Mouse (Mus musculus) stomach, postnatal 0 days (tissue): Measurements from ENCODE around the gene Myt1l. TPM values are rescaled to one million over a fixed set of nuclear protein-coding genes. Genes with fewer than 3 reads are reported as not detected.
A peak's percentile ranks its signal among the peaks of the same experiment; 100 is the strongest.

Experiments
- ATAC-seq: fragments of 200-750 bp; cut with Nextera tagmentation; 2 replicates; pipeline ENCODE4 v1.8.0; 2017; ENCODE audit not compliant: low FRiP score, low TSS enrichment
- DNase-seq: peaks from one replicate; pipeline ENCODE4 v3.0.0-alpha.2; 2016; ENCODE audit warnings: low spot score
- H3K27ac ChIP-seq: fragments of 300-500 bp; sonication (generic); replicated peaks from 2 replicates; pipeline ENCODE4 v1.5.1; 2014; ENCODE audit warnings: mild to moderate bottlenecking, control low read depth
- H3K27me3 ChIP-seq: fragments of 300-500 bp; sonication (generic); 2 replicates; pipeline ENCODE4 v1.6.1; 2014; ENCODE audit warnings: low read length; ENCODE audit not compliant: control insufficient read depth, insufficient read depth
- H3K36me3 ChIP-seq: fragments of 300-500 bp; sonication (generic); 2 replicates; pipeline ENCODE4 v1.6.1; 2014; ENCODE audit warnings: low read length, mixed read lengths; ENCODE audit not compliant: control insufficient read depth, insufficient read depth
- H3K4me1 ChIP-seq: fragments of 300-500 bp; sonication (generic); replicated peaks from 2 replicates; pipeline ENCODE4 v1.6.1; 2014; ENCODE audit warnings: antibody characterized with exemption; ENCODE audit not compliant: control insufficient read depth, insufficient read depth
- H3K4me2 ChIP-seq: fragments of 300-500 bp; sonication (generic); replicated peaks from 2 replicates; pipeline ENCODE4 v1.6.1; 2014; ENCODE audit warnings: low read depth, mild to moderate bottlenecking, control low read depth, moderate library complexity
- H3K4me3 ChIP-seq: fragments of 300-500 bp; sonication (generic); 2 replicates; pipeline ENCODE4 v1.5.1; 2014; ENCODE audit warnings: low read depth, low read length, control low read depth
- H3K9ac ChIP-seq: fragments of 300-500 bp; sonication (generic); 2 replicates; pipeline ENCODE4 v1.6.1; 2014; ENCODE audit warnings: mild to moderate bottlenecking, low read length, control low read depth, mixed read lengths
- H3K9me3 ChIP-seq: fragments of 300-500 bp; sonication (generic); 2 replicates; pipeline ENCODE4 v1.6.1; 2016; ENCODE audit warnings: low read length; ENCODE audit not compliant: control insufficient read depth
- CTCF ChIP-seq: IDR thresholded peaks from 2 replicates; pipeline ENCODE4 v1.5.1; 2016; ENCODE audit warnings: antibody characterized with exemption, low read depth, mild to moderate bottlenecking, moderate library complexity
- EP300 ChIP-seq: optimal IDR thresholded peaks from 2 replicates; pipeline ENCODE3; 2016; ENCODE audit warnings: antibody characterized with exemption
- WGBS: fragments of 180-500 bp; shearing (Covaris S2); extraction: QIAGEN DNeasy Blood & Tissue Kit; methylation state at CpG from one replicate; pipeline ENCODE4 v1.1.7; 2014; 5-methylcytosine and 5-hydroxymethylcytosine counted together
- polyA plus RNA-seq: library from polyadenylated mRNA; unstranded; fragments of >200 nt; fragmentation: Nextera tagmentation; extraction: Ambion mirVana; gene quantifications from 2 replicates; pipeline ENCODE4 v1.2.1, GENCODE M21; 2015

Myt1l gene
- polyA plus RNA-seq, 1 experiment from 2014 or later, result 0.76 TPM

GRCm38 (mm10) chr12:29789319-29790050, 261.3 kb downstream of the Myt1l start:
- ATAC-seq (peak; percentile 56; the same call in 1 of the 2 replicates), DNase-seq (peak; percentile 17)
- Histone ChIP-seq H3K27me3 (no peaks in the 10 kb centered on the region), H3K4me2 (no peak overlapping the region), H3K4me3 (no peak overlapping the region), H3K27ac (no peak overlapping the region), H3K9me3 (no peaks in the 10 kb centered on the region), H3K9ac (no peak overlapping the region), H3K4me1 (no peaks in the 10 kb centered on the region), H3K36me3 (no peaks in the 10 kb centered on the region)
- TF ChIP-seq CTCF, result no peak
- 29% methylated on average over 16 of the region's 16 CpGs for WGBS

GRCm38 (mm10) chr12:29790051-29790386, 261.8 kb downstream of the Myt1l start:
- no peak overlapping the region for H3K9ac ChIP-seq
- no peaks in the 10 kb centered on the region for H3K36me3 ChIP-seq
- no peak overlapping the region for H3K4me3 ChIP-seq
- TF ChIP-seq EP300 (no peak), CTCF (no peak)
- H3K4me1 ChIP-seq, result no peaks in the 10 kb centered on the region
- H3K4me2 ChIP-seq, result no peak overlapping the region
- no peak overlapping the region for H3K27ac ChIP-seq
- H3K9me3 ChIP-seq, result no peaks in the 10 kb centered on the region
- ATAC-seq (no peak), DNase-seq (no peak)
- 35% methylated on average over 4 of the region's 4 CpGs for WGBS
- H3K27me3 ChIP-seq, result no peaks in the 10 kb centered on the region

DNA sequence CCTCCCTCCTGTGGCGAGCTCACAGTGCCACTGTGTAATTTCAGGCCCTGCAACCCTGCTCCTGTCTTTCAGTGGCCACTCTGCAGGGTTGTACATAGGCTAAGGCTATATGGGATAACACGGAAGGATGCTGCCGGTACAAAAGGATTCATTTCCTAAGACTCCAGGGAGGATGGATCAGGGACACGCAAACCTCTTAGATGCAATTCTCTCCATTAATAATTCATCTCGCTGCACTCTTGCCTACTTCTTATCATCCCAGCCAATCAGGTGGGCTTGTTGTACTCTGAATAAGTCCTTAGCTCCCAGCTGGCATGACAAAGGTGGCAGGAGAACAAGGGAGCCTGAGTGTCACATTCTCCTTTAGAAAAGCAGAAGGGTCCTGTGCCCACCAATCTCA, 264.8 kb downstream of the Myt1l start:
- Histone ChIP-seq H3K36me3 (no peaks in the 10 kb centered on the region), H3K4me2 (no peak overlapping the region), H3K4me1 (no peaks in the 10 kb centered on the region), H3K27ac (no peak overlapping the region), H3K9ac (no peak overlapping the region), H3K4me3 (no peak overlapping the region), H3K9me3 (no peaks in the 10 kb centered on the region), H3K27me3 (no peaks in the 10 kb centered on the region)
- whole genome bisulfite sequencing, result 88% methylated on average over 5 of the region's 5 CpGs
- no peak for ATAC-seq
- TF ChIP-seq EP300, result no peak
- no peak for TF ChIP-seq CTCF
- no peak for DNase-seq

DNA sequence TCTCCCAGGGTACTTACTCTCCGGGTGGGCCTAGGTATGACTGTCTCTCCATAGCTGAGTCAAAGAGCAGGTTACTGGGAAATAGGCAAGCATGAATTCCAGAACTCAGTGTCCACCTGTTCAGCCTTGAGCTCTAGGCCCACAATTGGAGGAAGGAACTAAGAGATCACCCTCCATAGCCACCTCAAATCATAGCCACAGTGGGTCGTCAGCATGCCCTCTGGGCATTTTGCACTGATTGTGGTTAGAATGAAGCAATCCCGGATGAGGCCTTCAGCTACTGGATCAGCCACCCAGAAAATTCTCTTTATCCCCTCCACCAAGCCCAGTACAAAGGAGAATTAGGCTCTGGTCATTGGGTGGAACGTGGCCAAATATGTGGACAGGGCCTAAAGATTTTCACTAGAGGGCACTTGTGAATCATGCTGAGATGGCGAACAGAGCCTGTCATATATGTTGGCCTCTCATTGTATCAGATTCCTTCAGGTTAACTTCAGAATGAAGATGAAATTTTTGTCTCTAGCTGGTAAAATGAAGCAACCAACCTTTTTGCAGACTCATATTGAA, 267.0 kb downstream of the Myt1l start:
- Histone ChIP-seq H3K4me1 (no peaks in the 10 kb centered on the region), H3K9me3 (no peaks in the 10 kb centered on the region), H3K4me2 (no peak overlapping the region), H3K36me3 (no peaks in the 10 kb centered on the region), H3K4me3 (no peak overlapping the region), H3K9ac (no peak overlapping the region), H3K27ac (no peak overlapping the region), H3K27me3 (no peaks in the 10 kb centered on the region)
- 64% methylated on average over 5 of the region's 5 CpGs for WGBS
- ATAC-seq (no peak), DNase-seq (no peak)
- TF ChIP-seq CTCF (peak; percentile 55), EP300 (no peak)

DNA sequence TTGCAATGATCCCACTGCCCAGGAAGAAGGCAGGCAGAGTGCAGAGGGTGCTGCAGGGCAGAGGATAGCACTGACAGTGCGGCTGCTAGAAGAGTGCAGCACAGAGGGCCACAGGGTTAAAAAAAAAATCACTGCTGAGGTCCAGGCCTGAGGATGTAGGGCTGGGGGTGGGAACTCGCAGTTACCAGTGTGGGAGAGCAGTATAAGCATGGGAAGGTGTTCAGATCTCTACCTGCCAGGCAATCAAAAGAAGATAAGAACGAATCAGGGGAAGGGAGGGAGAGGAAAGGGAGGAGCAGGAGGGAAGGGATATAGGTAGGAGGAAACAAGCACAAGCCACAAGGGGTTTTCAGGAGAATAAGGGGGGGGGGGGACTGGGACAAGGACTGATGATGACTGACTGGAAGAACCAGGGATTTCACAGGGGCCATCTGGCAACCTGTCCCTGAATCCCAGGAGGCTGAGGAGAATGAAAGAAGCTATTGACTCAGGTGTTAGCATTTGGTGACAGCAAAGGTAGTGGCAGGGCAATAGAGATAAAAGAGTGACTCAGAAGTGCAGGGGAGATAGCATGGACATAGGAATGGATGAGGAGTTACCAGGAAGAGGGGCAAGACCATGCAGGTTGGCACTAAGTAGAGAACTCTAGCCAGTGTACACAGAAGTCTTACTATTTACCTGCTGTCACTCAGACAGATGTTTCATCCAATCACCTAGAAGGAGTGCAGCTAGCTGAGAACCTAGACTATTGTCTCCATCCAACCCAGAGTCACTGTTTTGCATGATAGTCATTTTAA, 270.6 kb downstream of the Myt1l start:
- no peak for DNase-seq
- Histone ChIP-seq H3K4me1 (no peaks in the 10 kb centered on the region), H3K27me3 (no peaks in the 10 kb centered on the region), H3K36me3 (no peaks in the 10 kb centered on the region), H3K9ac (no peak overlapping the region), H3K9me3 (no peaks in the 10 kb centered on the region), H3K27ac (no peak overlapping the region), H3K4me2 (no peak overlapping the region), H3K4me3 (no peak overlapping the region)
- ATAC-seq, result no peak
- no peak for TF ChIP-seq CTCF
- TF ChIP-seq EP300, result no peak
- WGBS, result 35% methylated on average over 3 of the region's 3 CpGs

GRCm38 (mm10) chr12:29806415-29806814, 278.2 kb downstream of the Myt1l start:
- Histone ChIP-seq H3K36me3 (no peaks in the 10 kb centered on the region), H3K4me1 (no peaks in the 10 kb centered on the region), H3K27me3 (no peaks in the 10 kb centered on the region), H3K9ac (no peak overlapping the region), H3K27ac (no peak overlapping the region), H3K9me3 (no peaks in the 10 kb centered on the region), H3K4me3 (no peak overlapping the region), H3K4me2 (no peak overlapping the region)
- ATAC-seq (no peak), DNase-seq (no peak)
- WGBS, result 64% methylated on average over 1 of the region's 1 CpGs
- TF ChIP-seq EP300 (no peak), CTCF (no peak)
